Mouse (Mus musculus) brain, adult 2 months (tissue): ENCODE data around the gene Lmbr1.
A peak's percentile ranks its signal among the peaks of the same experiment; 100 is the strongest.
"Not testable (repeated sequence)": the region's sequence is repeated elsewhere in the genome, so short reads cannot be mapped to it uniquely, and the experiment has no call there.

Experiments
- DNase-seq: peaks from one replicate; pipeline ENCODE4 v3.0.0; 2011; ENCODE audit warnings: low read depth, low spot score

The Lmbr1 gene

GRCm38 (mm10) chr5:29378298-29379036, at the start of gene Lmbr1:
Gene Lmbr1 (minus strand): TSS chr5:29378390.
- peak; percentile 97 for DNase-seq

DNA sequence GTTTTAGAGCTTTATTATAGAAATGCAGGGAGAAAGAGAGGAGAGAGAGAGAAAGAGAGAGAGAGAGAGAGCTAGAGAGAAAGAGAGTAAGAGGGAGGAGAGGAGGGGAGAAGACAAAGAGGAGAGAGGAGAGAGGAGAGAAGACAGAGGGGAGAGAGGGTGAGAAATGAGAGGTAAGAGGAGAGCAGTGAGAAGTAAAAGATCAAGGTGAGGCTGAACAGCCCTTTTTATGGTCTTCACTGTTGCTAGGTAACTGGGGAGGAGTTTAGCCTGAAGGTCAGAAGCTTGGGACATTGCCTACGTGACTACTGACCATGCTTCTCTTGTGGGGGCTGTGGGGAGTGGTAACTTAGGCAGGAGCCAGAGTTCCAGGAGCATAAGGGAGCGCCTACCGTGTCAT, 45.1 kb upstream of the Lmbr1 start:
- not testable (repeated sequence) for DNase-seq

DNA sequence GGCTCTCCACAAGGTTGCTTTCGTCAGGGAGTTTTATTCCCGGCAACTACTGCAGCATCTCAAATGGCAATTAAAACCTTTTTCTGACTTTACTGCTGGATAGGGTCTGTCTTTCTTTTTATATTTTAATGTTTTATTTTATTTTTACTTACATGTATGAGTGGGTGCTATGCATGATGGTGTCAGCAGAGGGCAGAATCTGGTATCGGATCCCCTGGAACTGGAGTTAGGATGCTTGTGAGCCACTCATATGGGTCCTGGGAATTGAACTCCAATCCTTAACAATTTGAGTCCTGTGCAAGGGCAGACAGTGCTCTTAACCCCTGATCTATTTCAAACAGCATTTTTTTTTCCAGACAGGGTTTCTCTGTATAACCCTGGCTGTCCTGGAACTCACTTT, 34.9 kb upstream of the Lmbr1 start:
- peak; percentile 6 for DNase-seq

GRCm38 (mm10) chr5:29410854-29411253, 32.7 kb upstream of the Lmbr1 start:
- no peak for DNase-seq

GRCm38 (mm10) chr5:29398427-29398826, 20.2 kb upstream of the Lmbr1 start:
- DNase-seq = peak; percentile 4

DNA sequence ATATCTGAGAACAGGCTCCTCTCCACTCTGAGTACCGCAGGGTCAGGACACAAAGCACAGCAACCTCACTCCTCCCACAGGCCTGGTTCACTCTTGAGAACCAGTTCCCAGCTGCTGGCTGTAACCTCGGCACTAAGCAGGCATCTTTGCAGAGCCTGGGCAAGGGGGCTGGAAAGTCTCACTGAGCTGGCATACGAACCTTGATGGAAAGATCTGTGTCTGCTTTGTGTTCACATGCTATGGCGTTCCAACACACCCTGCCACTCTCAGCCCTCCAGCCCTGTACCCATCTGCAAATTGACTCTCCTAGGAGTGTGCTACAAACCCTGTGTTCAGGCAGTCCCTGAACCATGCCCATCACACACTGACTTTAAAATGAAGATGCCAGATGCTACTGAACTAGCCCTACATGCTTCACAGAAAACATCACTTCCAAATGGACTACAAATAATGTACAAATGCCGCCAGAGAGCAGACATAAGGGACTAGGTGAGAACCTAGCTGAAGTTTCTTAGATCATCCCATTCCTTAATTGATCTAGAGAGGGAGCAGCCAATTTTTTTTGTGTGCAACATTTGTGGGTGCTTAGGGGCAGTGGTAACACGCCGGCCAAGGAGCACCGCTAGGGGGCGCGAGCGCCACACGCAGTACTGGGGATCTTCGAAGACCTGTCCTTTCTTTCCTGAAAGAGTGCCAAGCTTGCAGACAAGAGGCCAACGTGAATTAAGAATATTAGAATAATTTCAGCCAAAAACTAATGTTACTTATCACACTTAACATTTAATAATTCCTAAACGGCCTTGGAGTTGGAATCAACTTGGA, 11.0 kb upstream of the Lmbr1 start:
- peak; percentile 85 for DNase-seq

DNA sequence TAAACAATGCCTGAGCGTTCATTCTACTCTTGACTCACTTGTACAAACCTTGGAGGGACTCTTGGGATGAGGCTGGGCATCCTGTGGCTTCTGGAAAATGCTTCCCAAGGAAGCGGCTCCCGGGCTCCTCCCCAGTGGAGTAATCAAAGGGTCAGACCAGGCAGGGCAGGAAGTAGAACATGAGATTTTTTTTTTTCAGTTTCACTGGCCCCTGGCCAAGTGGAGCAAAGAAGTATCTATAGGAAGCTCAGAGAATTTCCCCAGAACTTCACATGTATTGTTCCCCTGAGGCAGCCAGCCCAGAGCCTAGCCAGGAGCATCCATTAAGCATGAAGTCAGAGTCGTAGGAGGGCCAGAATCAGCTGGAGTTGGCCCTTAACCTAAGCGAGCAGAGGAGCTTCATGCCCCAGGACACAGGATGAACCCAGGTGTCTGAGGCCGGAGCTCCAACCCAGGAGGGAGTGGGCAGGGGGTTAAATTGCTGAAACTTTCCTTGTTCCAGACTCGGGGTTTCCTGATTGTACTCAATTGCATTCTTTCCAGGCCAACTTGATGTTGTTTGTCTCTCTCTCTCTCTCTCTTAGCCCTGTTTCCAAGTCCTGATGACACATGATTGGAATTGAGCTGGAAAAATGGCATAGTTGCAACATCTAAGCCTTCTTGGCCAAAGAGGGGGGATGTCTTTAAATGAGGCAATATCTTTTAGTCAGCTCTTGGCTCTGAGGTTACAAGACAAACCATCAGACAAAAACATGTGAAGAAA, 10.2 kb upstream of the Lmbr1 start:
- no peak for DNase-seq

- DNase-seq = no peak
Measured at GRCm38 (mm10) chr5:29387591-29387990, 9.4 kb upstream of the Lmbr1 start.

DNA sequence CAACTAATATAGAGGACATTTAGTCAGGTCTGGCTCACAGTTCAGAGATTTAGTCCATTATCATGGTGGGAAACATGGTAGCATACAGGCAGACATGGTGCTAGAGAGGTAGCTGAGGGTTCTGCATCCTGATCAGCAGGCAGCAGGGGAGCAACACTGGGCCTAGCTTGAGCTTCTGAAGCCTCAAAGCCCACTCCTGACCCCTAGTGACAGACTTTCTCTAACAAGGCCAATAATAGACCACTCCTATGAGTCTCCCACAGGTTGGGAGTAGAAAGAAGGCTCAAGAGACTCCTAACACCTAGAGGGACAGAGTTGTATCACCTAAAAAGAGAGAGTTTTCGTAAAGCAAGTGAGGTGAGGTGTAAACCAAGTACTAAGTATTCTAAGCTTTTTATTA, 4.6 kb upstream of the Lmbr1 start:
- DNase-seq = no peak

- no peak for DNase-seq
Measured at GRCm38 (mm10) chr5:29380091-29380490, 1.9 kb upstream of the Lmbr1 start.

GRCm38 (mm10) chr5:29377590-29378297, 446 bp downstream of the Lmbr1 start:
- DNase-seq = peak; percentile 82

DNA sequence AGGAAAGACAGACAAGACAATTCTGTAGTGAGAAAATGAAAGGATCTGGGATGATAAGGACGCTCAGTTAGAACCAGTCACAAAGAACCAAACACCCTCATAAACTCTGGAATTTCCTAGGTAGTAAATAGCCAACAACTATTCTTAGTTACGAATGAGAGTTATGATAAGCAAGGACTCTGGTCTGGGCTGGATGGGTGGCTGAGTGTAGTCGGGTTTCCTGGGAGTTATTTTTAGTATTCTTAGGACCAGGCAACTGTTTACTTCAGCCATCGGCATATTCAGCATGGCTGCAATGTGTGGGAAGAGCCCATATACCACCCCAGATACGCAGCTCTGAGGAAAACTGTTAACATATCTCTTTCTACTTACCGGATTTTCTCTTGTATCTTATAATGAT, 14.7 kb downstream of the Lmbr1 start:
- no peak for DNase-seq

DNA sequence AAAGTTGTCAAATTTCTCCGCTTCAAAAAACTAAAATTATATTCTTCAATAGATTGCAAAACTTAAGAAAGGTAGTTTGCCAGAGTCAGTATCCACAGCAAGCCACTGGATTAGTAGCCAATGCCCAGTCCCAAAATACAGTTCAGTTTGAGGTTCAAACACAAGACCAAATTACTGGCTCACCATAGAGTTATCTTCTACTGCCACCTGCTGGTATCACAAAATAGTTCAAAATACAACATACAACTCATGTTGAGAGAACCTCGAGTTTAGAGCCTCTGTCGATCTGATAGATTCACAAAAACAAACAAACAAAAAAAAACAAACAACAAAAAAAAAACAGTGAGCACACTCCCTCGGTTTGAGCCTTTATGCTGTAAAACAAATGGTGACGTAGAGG, 42.4 kb downstream of the Lmbr1 start:
- DNase-seq = peak; percentile 27

- no peak for DNase-seq
Measured at GRCm38 (mm10) chr5:29322503-29322902, 55.7 kb downstream of the Lmbr1 start.

- DNase-seq = no peak
Measured at GRCm38 (mm10) chr5:29309191-29309590, 69.0 kb downstream of the Lmbr1 start.

- DNase-seq = peak; percentile 71
Measured at GRCm38 (mm10) chr5:29293194-29293593, 85.0 kb downstream of the Lmbr1 start.

DNA sequence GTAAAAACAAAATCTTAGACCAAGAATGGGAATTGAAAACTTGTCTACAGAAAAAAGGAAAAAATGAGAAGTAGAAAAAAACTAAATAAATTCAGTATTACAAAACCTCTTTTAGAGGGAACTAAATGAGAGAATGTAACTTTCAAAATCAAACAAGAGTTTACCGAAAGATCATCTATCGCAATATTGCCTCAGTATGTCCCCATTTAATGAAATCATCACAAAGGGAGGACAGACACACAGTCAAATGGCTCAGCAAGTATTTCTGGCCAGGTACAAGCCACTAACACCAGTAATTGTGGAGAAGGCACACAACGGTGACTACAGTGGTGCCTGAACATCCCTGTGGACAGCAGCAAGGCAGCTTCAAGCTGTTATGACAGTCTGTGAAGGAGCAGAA, 88.1 kb downstream of the Lmbr1 start:
- no peak for DNase-seq

DNA sequence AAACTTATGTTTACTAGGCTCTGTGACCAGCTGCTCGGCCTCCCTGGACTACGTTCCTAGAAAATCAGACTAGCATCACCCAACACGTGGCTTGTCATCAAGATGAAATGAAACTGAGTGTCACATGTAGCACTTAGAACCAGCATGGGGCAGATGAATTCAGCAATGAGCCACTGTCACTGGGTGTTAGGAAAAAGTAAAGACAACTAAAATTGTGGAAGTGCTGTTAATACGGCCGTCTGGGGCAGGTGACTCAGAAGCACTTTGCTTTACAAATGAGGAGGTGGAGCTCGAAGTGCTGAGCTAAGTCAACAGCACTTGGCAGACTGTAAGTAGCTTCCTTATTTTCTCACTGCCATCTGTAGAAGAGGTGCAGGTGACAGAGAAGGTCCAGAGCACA, 88.5 kb downstream of the Lmbr1 start:
- peak; percentile 30 for DNase-seq

GRCm38 (mm10) chr5:29281081-29281480, 97.1 kb downstream of the Lmbr1 start:
- DNase-seq = no peak

DNA sequence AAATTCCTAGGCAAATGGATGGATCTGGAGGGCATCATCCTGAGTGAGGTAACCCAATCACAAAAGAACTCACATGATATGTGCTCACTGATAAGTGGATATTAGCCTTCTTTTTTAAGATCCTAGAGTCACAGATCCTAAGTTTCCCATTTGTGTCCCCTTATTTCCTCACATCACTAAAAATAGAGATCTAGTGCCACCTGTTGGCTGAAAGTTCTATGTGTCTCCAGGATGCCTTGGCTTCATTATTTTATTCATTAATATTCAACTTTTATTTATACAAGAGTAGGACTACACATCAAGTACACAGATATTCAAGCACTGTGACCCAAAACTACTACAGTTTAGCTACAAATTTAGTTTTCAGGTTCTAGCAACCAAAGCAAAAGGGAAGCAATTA, 103.4 kb downstream of the Lmbr1 start:
- peak; percentile 20 for DNase-seq

DNA sequence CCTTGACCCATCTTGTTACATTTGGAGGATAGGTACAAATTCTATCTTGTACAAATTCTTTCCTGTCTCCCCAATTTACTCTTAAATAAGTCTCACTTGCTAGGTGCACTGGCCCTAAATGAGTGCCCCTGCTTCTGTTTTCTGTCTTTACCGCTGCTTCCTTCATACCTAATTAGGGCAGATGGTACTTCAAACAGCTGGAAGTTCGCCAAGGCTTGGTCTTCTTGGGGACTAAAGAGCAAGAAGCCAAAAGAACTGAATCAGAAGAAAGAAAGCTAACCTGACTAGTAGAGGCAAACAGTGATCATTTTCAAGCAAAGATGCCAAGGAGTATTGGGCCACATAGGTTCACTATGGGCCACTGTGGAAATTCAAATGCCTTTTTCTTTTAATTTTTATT, 104.8 kb downstream of the Lmbr1 start:
- no peak for DNase-seq

DNA sequence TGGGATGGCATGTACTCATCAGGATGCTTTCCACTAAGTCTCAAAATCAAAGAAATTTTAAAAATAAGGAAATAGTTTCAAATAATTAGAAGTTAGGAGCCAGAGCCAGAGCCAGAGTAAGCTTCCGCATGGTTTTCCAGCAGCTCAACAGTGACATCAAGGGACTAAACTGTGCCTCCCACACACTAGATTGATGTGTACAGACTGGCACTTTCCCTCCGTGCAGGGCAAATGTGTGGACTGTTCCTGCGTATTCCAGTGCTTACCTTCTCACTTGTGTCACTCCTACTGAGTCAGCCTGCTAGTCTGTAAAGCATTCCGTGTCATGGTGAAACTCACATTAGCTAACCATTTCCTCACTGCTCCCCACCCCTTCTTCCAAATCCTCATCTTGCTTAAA, 107.3 kb downstream of the Lmbr1 start:
- peak; percentile 28 for DNase-seq
